Comparison of ENCODE assay signal across 8 mouse cellular contexts in the genomic region with DNA sequence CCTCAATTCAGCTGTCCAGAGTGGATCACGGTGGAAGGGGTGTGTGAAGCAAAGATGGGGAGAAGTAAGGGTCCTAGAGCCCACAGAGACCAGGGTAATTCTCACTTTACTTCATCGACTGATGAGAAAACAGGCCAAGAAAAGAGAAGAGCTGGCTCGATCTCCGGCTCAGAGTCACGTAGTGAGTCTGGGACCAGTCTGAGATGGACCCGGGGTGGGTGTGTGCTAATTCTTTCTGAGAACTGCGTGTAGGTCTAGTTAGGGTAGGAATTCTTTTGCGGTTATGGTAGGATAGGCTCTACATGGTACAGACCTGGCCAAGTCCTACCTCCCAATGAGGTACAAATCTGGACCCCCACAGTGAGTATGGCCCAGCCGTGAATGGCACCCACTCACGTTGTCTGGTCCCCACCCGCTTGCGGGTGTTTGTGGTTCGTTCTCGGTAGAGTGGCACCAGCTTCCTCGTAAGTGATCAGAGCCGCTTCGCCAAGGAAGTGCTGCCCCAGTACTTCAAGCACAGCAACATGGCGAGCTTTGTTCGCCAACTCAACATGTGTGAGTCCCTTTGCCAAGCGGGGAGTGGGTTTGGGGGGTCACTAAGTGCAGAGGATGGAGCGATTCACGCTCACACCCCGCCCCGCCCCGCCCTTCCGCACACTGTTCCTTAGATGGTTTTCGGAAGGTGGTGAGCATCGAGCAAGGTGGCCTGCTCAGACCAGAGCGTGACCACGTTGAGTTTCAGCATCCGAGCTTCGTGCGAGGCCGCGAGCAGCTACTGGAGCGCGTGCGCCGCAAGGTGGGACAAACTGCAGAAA. TPM values are rescaled to one million over a fixed set of nuclear protein-coding genes. Genes with fewer than 3 reads are reported as not detected.
DNase-seq lines count a peak whose midpoint lies in the region; ATAC-seq and TF ChIP-seq lines count a peak whose summit lies in the region.

No protein-coding gene starts in this region.

- no peak overlapping the region for H3K27ac ChIP-seq in thymus, adult 2 months (ENCODE audit: control insufficient read depth, insufficient read depth, low read length)
- H3K27ac ChIP-seq in liver, embryonic 13.5 days, result no peak overlapping the region

- 0 out of 2 replicates have a peak, but pooled peaks have one; percentile 2 for ATAC-seq in frontal cortex, adult (ENCODE audit: low TSS enrichment)
- no peak for ATAC-seq in liver, embryonic 13.5 days (ENCODE audit: low read depth)

- peaks cover 6% of the 10 kb centered on the region; the same call in 1 of the 2 replicates for H3K9me3 ChIP-seq in liver, embryonic 13.5 days (replicated peaks)

- TF ChIP-seq POLR2A in thymus, adult 2 months (IDR thresholded peaks at IDR 0.05; ENCODE audit: control insufficient read depth, extremely low read depth, insufficient read depth, low read length, poor library complexity), result no peak

- H3K4me1 ChIP-seq in thymus, adult 2 months (replicated peaks; ENCODE audit: control insufficient read depth, insufficient read depth, low read length), result peaks cover 25% of the 10 kb centered on the region
- peaks cover 37% of the 10 kb centered on the region for H3K4me1 ChIP-seq in liver, embryonic 13.5 days (replicated peaks)

- H3K36me3 ChIP-seq in thymus, adult 2 months (ENCODE audit: control insufficient read depth, insufficient read depth, low read length), result no peaks in the 10 kb centered on the region; the same call in none of the 2 replicates
- H3K36me3 ChIP-seq in liver, embryonic 13.5 days, result no peaks in the 10 kb centered on the region

- peak overlapping the region; percentile 65 for H3K4me2 ChIP-seq in liver, embryonic 13.5 days

- 0 out of 2 replicates have a peak overlapping the region, but pooled peaks have one; percentile 29 for H3K9ac ChIP-seq in liver, embryonic 13.5 days

- no peak for TF ChIP-seq CTCF in thymus, adult 2 months (IDR thresholded peaks at IDR 0.05; ENCODE audit: borderline replicate concordance, control insufficient read depth, extremely low read depth, insufficient read depth, low read length, poor library complexity)

- 0 out of 2 replicates have a peak overlapping the region, but pooled peaks have one; percentile 0 for H3K4me3 ChIP-seq in thymus, adult 2 months (ENCODE audit: control insufficient read depth, insufficient read depth, low read length)
- peak overlapping the region; percentile 46 for H3K4me3 ChIP-seq in liver, embryonic 13.5 days (replicated peaks)

- peaks cover 17% of the 10 kb centered on the region; the same call in 1 of the 2 replicates for H3K27me3 ChIP-seq in thymus, adult 2 months (ENCODE audit: control insufficient read depth, insufficient read depth, low read length)
- H3K27me3 ChIP-seq in liver, embryonic 13.5 days, result peaks cover 99% of the 10 kb centered on the region

- no peak for DNase-seq in frontal cortex, postnatal 36 days (ENCODE audit: low spot score in 2 of 2)
- no peak for DNase-seq in thymus, adult 2 months
- DNase-seq in thymus, postnatal 36 days, result no peak
- no peak for DNase-seq in liver, embryonic 13.5 days
- DNase-seq in testis, postnatal 14 days (ENCODE audit: low spot score), result peak; percentile 4
- DNase-seq in right cerebral cortex, postnatal 10 days (ENCODE audit: low spot score in 2 of 2), result no peak
- no peak for DNase-seq in spleen, postnatal 36 days (ENCODE audit: low spot score in 2 of 2)

- 21% methylated on average over 39 of the region's 39 CpGs for WGBS in thymus, adult 2 months
- 5% methylated on average over 39 of the region's 39 CpGs for WGBS in liver, embryonic 13.5 days (ENCODE audit: insufficient replicate concordance)

RNA-seq across cellular contexts. Expression of gene Hsf4, which starts 0.7 kb away (rescaled TPM):
- 2.9 and 3.3 TPM in 2 replicates for polyA plus RNA-seq in thymus, adult 2 months (2012; rRNA removed)
- 0.10 TPM in 1 of 2 replicates, not detected in the other for polyA plus RNA-seq in liver, embryonic 13.5 days (2015; fragmentation: Nextera tagmentation; extraction: Ambion mirVana)

RNA-seq across cellular contexts. Expression of gene Nol3, which starts 5.6 kb away (rescaled TPM):
- 3.5 and 4.0 TPM in 2 replicates for polyA plus RNA-seq in thymus, adult 2 months (2012; rRNA removed)
- 0.10 and 0.14 TPM in 2 replicates for polyA plus RNA-seq in liver, embryonic 13.5 days (2015; fragmentation: Nextera tagmentation; extraction: Ambion mirVana)

RNA-seq across cellular contexts. Expression of gene Fbxl8, which starts 5.9 kb away (rescaled TPM):
- 27.8 and 30.4 TPM in 2 replicates for polyA plus RNA-seq in thymus, adult 2 months (2012; rRNA removed)
- polyA plus RNA-seq in liver, embryonic 13.5 days (2015; fragmentation: Nextera tagmentation; extraction: Ambion mirVana), result 0.98 and 1.1 TPM in 2 replicates

RNA-seq across cellular contexts. Expression of gene Tradd, which starts 5.9 kb away (rescaled TPM):
- polyA plus RNA-seq in thymus, adult 2 months (2012; rRNA removed), result 40.1 and 40.4 TPM in 2 replicates
- 16.2 and 16.7 TPM in 2 replicates for polyA plus RNA-seq in liver, embryonic 13.5 days (2015; fragmentation: Nextera tagmentation; extraction: Ambion mirVana)

RNA-seq across cellular contexts. Expression of gene B3gnt9, which starts 15.4 kb away (rescaled TPM):
- polyA plus RNA-seq in thymus, adult 2 months (2012; rRNA removed), result 11.6 and 13.1 TPM in 2 replicates
- polyA plus RNA-seq in liver, embryonic 13.5 days (2015; fragmentation: Nextera tagmentation; extraction: Ambion mirVana), result 2.3 and 3.2 TPM in 2 replicates

Comparison
In these comparisons a context has a peak if more than half of its experiments do, and no peak if none do; other contexts are left out.
1. RNA of gene Fbxl8, which starts 5.9 kb away (polyA plus RNA-seq): 27.8 to 30.4 TPM in thymus, adult 2 months; 0.98 to 1.1 TPM in liver, embryonic 13.5 days; every median in the first group is over 10 times any median in the second.